Mouse (Mus musculus) stomach, postnatal 0 days (tissue): ENCODE measurements around the gene Fem1b.

Experiments
- CTCF ChIP-seq: IDR thresholded peaks from 2 replicates; pipeline ENCODE4 v1.5.1; 2016; ENCODE audit warnings: antibody characterized with exemption, low read depth, mild to moderate bottlenecking, moderate library complexity
- EP300 ChIP-seq: optimal IDR thresholded peaks from 2 replicates; pipeline ENCODE3; 2016; ENCODE audit warnings: antibody characterized with exemption

GRCm38 (mm10) chr9:62810543-62811515, 905 bp downstream of the Fem1b start:
- TF ChIP-seq CTCF (peak; percentile 45), EP300 (no peak)
